Mouse (Mus musculus) stomach, postnatal 0 days (tissue): ENCODE measurements around the gene Lpar3. TPM values are rescaled to one million over a fixed set of nuclear protein-coding genes. Genes with fewer than 3 reads are reported as not detected.

Experiments
- ATAC-seq: fragments of 200-750 bp; cut with Nextera tagmentation; 2 replicates; pipeline ENCODE4 v1.8.0; 2017; ENCODE audit not compliant: low FRiP score, low TSS enrichment
- DNase-seq: peaks from one replicate; pipeline ENCODE4 v3.0.0-alpha.2; 2016; ENCODE audit warnings: low spot score
- H3K27ac ChIP-seq: fragments of 300-500 bp; sonication (generic); replicated peaks from 2 replicates; pipeline ENCODE4 v1.5.1; 2014; ENCODE audit warnings: mild to moderate bottlenecking, control low read depth
- H3K27me3 ChIP-seq: fragments of 300-500 bp; sonication (generic); 2 replicates; pipeline ENCODE4 v1.6.1; 2014; ENCODE audit warnings: low read length; ENCODE audit not compliant: control insufficient read depth, insufficient read depth
- H3K36me3 ChIP-seq: fragments of 300-500 bp; sonication (generic); 2 replicates; pipeline ENCODE4 v1.6.1; 2014; ENCODE audit warnings: low read length, mixed read lengths; ENCODE audit not compliant: control insufficient read depth, insufficient read depth
- H3K4me1 ChIP-seq: fragments of 300-500 bp; sonication (generic); replicated peaks from 2 replicates; pipeline ENCODE4 v1.6.1; 2014; ENCODE audit warnings: antibody characterized with exemption; ENCODE audit not compliant: control insufficient read depth, insufficient read depth
- H3K4me2 ChIP-seq: fragments of 300-500 bp; sonication (generic); replicated peaks from 2 replicates; pipeline ENCODE4 v1.6.1; 2014; ENCODE audit warnings: low read depth, mild to moderate bottlenecking, control low read depth, moderate library complexity
- H3K4me3 ChIP-seq: fragments of 300-500 bp; sonication (generic); 2 replicates; pipeline ENCODE4 v1.5.1; 2014; ENCODE audit warnings: low read depth, low read length, control low read depth
- H3K9ac ChIP-seq: fragments of 300-500 bp; sonication (generic); 2 replicates; pipeline ENCODE4 v1.6.1; 2014; ENCODE audit warnings: mild to moderate bottlenecking, low read length, control low read depth, mixed read lengths
- H3K9me3 ChIP-seq: fragments of 300-500 bp; sonication (generic); 2 replicates; pipeline ENCODE4 v1.6.1; 2016; ENCODE audit warnings: low read length; ENCODE audit not compliant: control insufficient read depth
- CTCF ChIP-seq: IDR thresholded peaks from 2 replicates; pipeline ENCODE4 v1.5.1; 2016; ENCODE audit warnings: antibody characterized with exemption, low read depth, mild to moderate bottlenecking, moderate library complexity
- EP300 ChIP-seq: optimal IDR thresholded peaks from 2 replicates; pipeline ENCODE3; 2016; ENCODE audit warnings: antibody characterized with exemption
- WGBS: fragments of 180-500 bp; shearing (Covaris S2); extraction: QIAGEN DNeasy Blood & Tissue Kit; methylation state at CpG from one replicate; pipeline ENCODE4 v1.1.7; 2014; 5-methylcytosine and 5-hydroxymethylcytosine counted together
- polyA plus RNA-seq: library from polyadenylated mRNA; unstranded; fragments of >200 nt; fragmentation: Nextera tagmentation; extraction: Ambion mirVana; gene quantifications from 2 replicates; pipeline ENCODE4 v1.2.1, GENCODE M21; 2015

The Lpar3 gene
- polyA plus RNA-seq, 1 experiment from 2014 or later, result 0.38 TPM

- ATAC-seq (no peak), DNase-seq (no peak)
- Histone ChIP-seq H3K9ac (no peak overlapping the region), H3K27me3 (no peaks in the 10 kb centered on the region), H3K4me2 (no peak overlapping the region), H3K9me3 (no peaks in the 10 kb centered on the region), H3K27ac (no peak overlapping the region), H3K36me3 (no peaks in the 10 kb centered on the region), H3K4me3 (no peak overlapping the region), H3K4me1 (no peaks in the 10 kb centered on the region)
- 84% methylated on average over 8 of the region's 8 CpGs for WGBS
- no peak for TF ChIP-seq EP300
- TF ChIP-seq CTCF, result no peak
These were observed 88.8 kb downstream of the Lpar3 start for GRCm38 (mm10) chr3:146309586-146309985.

GRCm38 (mm10) chr3:146311121-146311538, 90.4 kb downstream of the Lpar3 start:
- TF ChIP-seq CTCF (no peak), EP300 (no peak)
- no peak overlapping the region for H3K4me3 ChIP-seq
- no peak overlapping the region for H3K27ac ChIP-seq
- ATAC-seq (no peak), DNase-seq (peak; percentile 23)
- no peaks in the 10 kb centered on the region for H3K36me3 ChIP-seq
- no peak overlapping the region for H3K4me2 ChIP-seq
- no peaks in the 10 kb centered on the region for H3K27me3 ChIP-seq
- H3K9me3 ChIP-seq, result no peaks in the 10 kb centered on the region
- no peaks in the 10 kb centered on the region for H3K4me1 ChIP-seq
- H3K9ac ChIP-seq, result no peak overlapping the region
- WGBS, result 24% methylated on average over 9 of the region's 9 CpGs

GRCm38 (mm10) chr3:146315414-146315813, 94.7 kb downstream of the Lpar3 start:
- Histone ChIP-seq H3K9ac (no peak overlapping the region), H3K27ac (no peak overlapping the region), H3K27me3 (no peaks in the 10 kb centered on the region), H3K4me1 (no peaks in the 10 kb centered on the region), H3K9me3 (no peaks in the 10 kb centered on the region), H3K36me3 (no peaks in the 10 kb centered on the region), H3K4me2 (no peak overlapping the region), H3K4me3 (no peak overlapping the region)
- 79% methylated on average over 8 of the region's 8 CpGs for WGBS
- no peak for ATAC-seq
- DNase-seq, result no peak
- TF ChIP-seq EP300, result no peak
- TF ChIP-seq CTCF, result no peak

DNA sequence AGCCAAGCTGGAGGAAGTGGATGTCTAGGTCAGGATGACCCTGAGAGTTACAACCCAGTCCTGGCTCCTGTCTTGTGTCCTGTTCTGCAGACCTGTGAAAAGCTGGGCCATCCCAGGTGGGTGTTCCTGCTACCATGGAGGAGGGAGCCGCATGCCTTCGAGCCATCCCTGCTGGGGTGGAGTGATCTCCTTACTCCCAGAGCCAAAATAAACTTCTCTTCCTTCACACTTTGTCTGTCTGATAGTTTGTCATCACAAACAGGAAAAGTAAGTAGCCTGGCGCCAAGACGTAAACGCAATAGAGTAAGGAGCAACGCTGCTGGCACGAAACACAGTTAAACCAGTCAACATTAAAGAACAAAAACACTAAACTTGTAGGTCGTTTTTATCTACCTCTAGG, 95.5 kb downstream of the Lpar3 start:
- Histone ChIP-seq H3K27ac (no peak overlapping the region), H3K36me3 (no peaks in the 10 kb centered on the region), H3K9me3 (no peaks in the 10 kb centered on the region), H3K27me3 (no peaks in the 10 kb centered on the region), H3K4me2 (no peak overlapping the region), H3K4me3 (no peak overlapping the region), H3K9ac (no peak overlapping the region), H3K4me1 (no peaks in the 10 kb centered on the region)
- WGBS, result 69% methylated on average over 8 of the region's 8 CpGs
- no peak for DNase-seq
- TF ChIP-seq EP300 (no peak), CTCF (no peak)
- no peak for ATAC-seq

DNA sequence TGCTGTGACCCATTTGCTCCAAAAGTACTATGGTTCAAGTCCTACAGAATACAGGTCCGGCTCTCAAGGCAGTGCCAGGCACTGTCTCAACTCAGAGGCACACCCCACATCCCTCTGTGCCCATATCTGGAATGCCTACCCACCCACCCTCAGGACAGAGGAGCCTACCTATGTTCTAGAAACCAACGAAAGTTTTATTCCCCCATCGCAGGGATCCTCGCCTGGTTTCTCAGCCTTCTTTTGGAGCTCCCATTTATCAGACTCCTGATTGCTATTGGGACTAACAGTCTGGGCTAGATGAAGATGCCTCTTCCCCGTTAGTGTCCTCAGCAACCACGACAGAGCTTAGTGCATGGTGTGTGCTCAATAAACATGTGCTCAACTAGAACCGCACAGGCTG, 96.6 kb downstream of the Lpar3 start:
- Histone ChIP-seq H3K4me3 (no peak overlapping the region), H3K9me3 (no peaks in the 10 kb centered on the region), H3K4me1 (no peaks in the 10 kb centered on the region), H3K27me3 (no peaks in the 10 kb centered on the region), H3K36me3 (no peaks in the 10 kb centered on the region), H3K4me2 (no peak overlapping the region), H3K9ac (no peak overlapping the region), H3K27ac (no peak overlapping the region)
- DNase-seq (no peak), ATAC-seq (no peak)
- TF ChIP-seq CTCF (no peak), EP300 (no peak)
- WGBS, result 82% methylated on average over 7 of the region's 7 CpGs

DNA sequence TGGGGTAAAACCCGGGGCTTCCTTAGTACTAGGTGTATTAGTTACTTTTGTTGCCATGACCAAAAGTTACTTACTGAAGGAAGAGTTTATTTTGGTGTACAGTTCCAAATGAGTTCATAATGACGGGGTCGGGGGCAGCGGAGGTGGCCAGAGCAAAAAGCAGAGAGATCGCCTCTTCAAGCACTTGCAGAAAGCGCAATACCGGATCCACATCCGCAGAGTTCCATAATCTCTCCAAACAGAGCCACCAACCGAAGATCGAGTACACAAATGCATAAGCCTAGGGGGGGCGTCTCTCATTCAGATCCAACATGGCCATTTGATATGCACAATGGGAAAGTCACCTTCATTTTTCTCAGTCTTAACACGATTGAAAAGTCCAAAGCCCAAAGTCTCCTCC, 97.1 kb downstream of the Lpar3 start:
- Histone ChIP-seq H3K4me3 (no peak overlapping the region), H3K9ac (no peak overlapping the region), H3K4me2 (no peak overlapping the region), H3K4me1 (no peaks in the 10 kb centered on the region), H3K27me3 (no peaks in the 10 kb centered on the region), H3K36me3 (no peaks in the 10 kb centered on the region), H3K27ac (no peak overlapping the region), H3K9me3 (no peaks in the 10 kb centered on the region)
- DNase-seq, result no peak
- TF ChIP-seq CTCF, result no peak
- TF ChIP-seq EP300, result no peak
- no peak for ATAC-seq
- 82% methylated on average over 12 of the region's 12 CpGs for whole genome bisulfite sequencing
